Mouse (Mus musculus): ENCODE data around the gene Vnn3.

DNA sequence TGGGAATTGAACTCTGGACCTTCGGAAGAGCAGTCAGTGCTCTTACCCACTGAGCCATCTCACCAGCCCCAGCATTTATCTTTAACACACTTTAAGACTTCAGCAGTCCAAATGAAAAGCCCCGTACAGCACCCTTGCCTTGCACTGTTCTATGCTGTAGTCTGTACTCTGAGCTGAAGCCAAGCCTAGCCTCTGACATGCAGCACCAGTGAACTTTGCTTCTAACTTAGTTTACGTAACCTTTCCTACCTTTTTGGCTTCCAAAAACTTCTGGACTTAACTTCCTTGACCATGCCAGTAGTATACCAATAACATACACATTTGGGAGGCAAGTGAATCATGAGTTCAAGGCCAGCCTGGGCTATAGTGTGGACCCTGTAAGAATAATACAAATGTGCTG, 12.4 kb upstream of the Vnn3 start:
- no peak for TF ChIP-seq EP300 (IDR thresholded peaks at IDR 0.05; ENCODE audit: low read depth)
- no peak for TF ChIP-seq CTCF (IDR thresholded peaks at IDR 0.05; ENCODE audit: low read depth)

Data from heart, postnatal 0 days (tissue).